Mouse (Mus musculus) neural tube, embryonic 15.5 days (tissue): ENCODE measurements around the gene Serhl. TPM values are rescaled to one million over a fixed set of nuclear protein-coding genes. Genes with fewer than 3 reads are reported as not detected.

Source experiments
- ATAC-seq: fragments of 200-750 bp; cut with Nextera tagmentation; 2 replicates; pipeline ENCODE4 v1.8.0; 2017; ENCODE audit warnings: mild to moderate bottlenecking, moderate TSS enrichment, moderate library complexity; ENCODE audit not compliant: low FRiP score
- H3K27ac ChIP-seq: fragments of 300-500 bp; sonication (generic); replicated peaks from 2 replicates; pipeline ENCODE4 v1.5.1; 2015; ENCODE audit warnings: mild to moderate bottlenecking, inconsistent platforms
- H3K27me3 ChIP-seq: fragments of 300-500 bp; sonication (generic); replicated peaks from 2 replicates; pipeline ENCODE4 v1.6.1; 2015; ENCODE audit warnings: inconsistent platforms
- H3K36me3 ChIP-seq: fragments of 300-500 bp; sonication (generic); 2 replicates; pipeline ENCODE4 v1.6.1; 2015; ENCODE audit warnings: inconsistent platforms
- H3K4me1 ChIP-seq: fragments of 300-500 bp; sonication (generic); 2 replicates; pipeline ENCODE4 v1.6.1; 2015; ENCODE audit warnings: inconsistent platforms
- H3K4me2 ChIP-seq: fragments of 300-500 bp; sonication (generic); 2 replicates; pipeline ENCODE4 v1.6.1; 2015; ENCODE audit warnings: inconsistent platforms, mild to moderate bottlenecking, moderate library complexity
- H3K4me3 ChIP-seq: fragments of 300-500 bp; sonication (generic); replicated peaks from 2 replicates; pipeline ENCODE4 v1.5.1; 2015; ENCODE audit warnings: mild to moderate bottlenecking, inconsistent platforms
- H3K9ac ChIP-seq: fragments of 300-500 bp; sonication (generic); replicated peaks from 2 replicates; pipeline ENCODE4 v1.6.1; 2015; ENCODE audit warnings: mild to moderate bottlenecking, inconsistent platforms
- H3K9me3 ChIP-seq: fragments of 300-500 bp; sonication (generic); replicated peaks from 2 replicates; pipeline ENCODE4 v1.6.1; 2016; ENCODE audit warnings: inconsistent platforms
- WGBS: fragments of 180-500 bp; shearing (Covaris S2); methylation state at CpG from one replicate; pipeline ENCODE4 v1.1.7; 2015; ENCODE audit warnings: mixed read lengths; 5-methylcytosine and 5-hydroxymethylcytosine counted together
- polyA plus RNA-seq: library from polyadenylated mRNA; unstranded; fragments of >200 nt; fragmentation: Nextera tagmentation; extraction: Ambion mirVana; gene quantifications from 2 replicates; pipeline ENCODE4 v1.2.1, GENCODE M21; 2015

Gene Serhl
- polyA plus RNA-seq, 1 experiment from 2014 or later, result 30.9 TPM

- Histone ChIP-seq H3K4me1 (peaks cover 24% of the 10 kb centered on the region), H3K4me2 (no peak overlapping the region), H3K9me3 (no peaks in the 10 kb centered on the region), H3K27me3 (no peaks in the 10 kb centered on the region), H3K9ac (no peak overlapping the region), H3K4me3 (no peak overlapping the region), H3K27ac (no peak overlapping the region), H3K36me3 (peaks cover 23% of the 10 kb centered on the region)
- WGBS, result 85% methylated on average over 4 of the region's 4 CpGs
- ATAC-seq, result no peak
Observed at GRCm38 (mm10) chr15:83150694-83151093, 61.4 kb downstream of the Serhl start.

- Histone ChIP-seq H3K27me3 (no peaks in the 10 kb centered on the region), H3K9ac (no peak overlapping the region), H3K4me3 (no peak overlapping the region), H3K4me1 (peaks cover 5% of the 10 kb centered on the region; the same call in 1 of the 2 replicates), H3K9me3 (no peaks in the 10 kb centered on the region), H3K4me2 (no peak overlapping the region), H3K27ac (no peak overlapping the region), H3K36me3 (peaks cover 37% of the 10 kb centered on the region)
- ATAC-seq, result no peak
- WGBS, result 94% methylated on average over 7 of the region's 7 CpGs
Observed at GRCm38 (mm10) chr15:83154309-83154708, 65.0 kb downstream of the Serhl start.

- ATAC-seq, result no peak
- Histone ChIP-seq H3K4me1 (no peaks in the 10 kb centered on the region), H3K27me3 (no peaks in the 10 kb centered on the region), H3K4me3 (no peak overlapping the region), H3K27ac (no peak overlapping the region), H3K9me3 (no peaks in the 10 kb centered on the region), H3K9ac (no peak overlapping the region), H3K36me3 (peaks cover 52% of the 10 kb centered on the region), H3K4me2 (no peak overlapping the region)
- 90% methylated on average over 6 of the region's 6 CpGs for WGBS
Observed at GRCm38 (mm10) chr15:83155672-83156419, 66.5 kb downstream of the Serhl start.

- Histone ChIP-seq H3K27me3 (no peaks in the 10 kb centered on the region), H3K4me2 (no peak overlapping the region), H3K9me3 (no peaks in the 10 kb centered on the region), H3K27ac (no peak overlapping the region), H3K4me1 (no peaks in the 10 kb centered on the region), H3K9ac (no peak overlapping the region), H3K36me3 (peaks cover 61% of the 10 kb centered on the region), H3K4me3 (no peak overlapping the region)
- ATAC-seq, result no peak
- 77% methylated on average over 11 of the region's 11 CpGs for WGBS
Observed at GRCm38 (mm10) chr15:83156929-83157666, 67.8 kb downstream of the Serhl start.

GRCm38 (mm10) chr15:83157667-83158064 is 68.4 kb downstream of the Serhl start:
- H3K4me3 ChIP-seq, result no peak overlapping the region
- no peaks in the 10 kb centered on the region for H3K4me1 ChIP-seq
- 95% methylated on average over 6 of the region's 6 CpGs for WGBS
- no peaks in the 10 kb centered on the region for H3K9me3 ChIP-seq
- no peaks in the 10 kb centered on the region for H3K27me3 ChIP-seq
- H3K9ac ChIP-seq, result no peak overlapping the region
- no peak for ATAC-seq
- H3K36me3 ChIP-seq, result peaks cover 67% of the 10 kb centered on the region
- no peak overlapping the region for H3K4me2 ChIP-seq
- H3K27ac ChIP-seq, result no peak overlapping the region

- no peak overlapping the region for H3K9ac ChIP-seq
- H3K27me3 ChIP-seq, result no peaks in the 10 kb centered on the region
- 98% methylated on average over 7 of the region's 7 CpGs for WGBS
- ATAC-seq, result no peak
- peaks cover 69% of the 10 kb centered on the region for H3K36me3 ChIP-seq
- H3K27ac ChIP-seq, result no peak overlapping the region
- no peak overlapping the region for H3K4me3 ChIP-seq
- no peaks in the 10 kb centered on the region for H3K9me3 ChIP-seq
- no peaks in the 10 kb centered on the region for H3K4me1 ChIP-seq
- no peak overlapping the region for H3K4me2 ChIP-seq
Observed at GRCm38 (mm10) chr15:83158587-83159160, 69.4 kb downstream of the Serhl start.

GRCm38 (mm10) chr15:83159823-83160222 is 70.5 kb downstream of the Serhl start:
- no peak overlapping the region for H3K4me3 ChIP-seq
- 97% methylated on average over 9 of the region's 9 CpGs for WGBS
- ATAC-seq, result no peak
- H3K9ac ChIP-seq, result no peak overlapping the region
- no peaks in the 10 kb centered on the region for H3K27me3 ChIP-seq
- no peak overlapping the region for H3K4me2 ChIP-seq
- no peaks in the 10 kb centered on the region for H3K9me3 ChIP-seq
- H3K27ac ChIP-seq, result no peak overlapping the region
- H3K4me1 ChIP-seq, result no peaks in the 10 kb centered on the region
- peaks cover 64% of the 10 kb centered on the region for H3K36me3 ChIP-seq

GRCm38 (mm10) chr15:83160561-83160960 is 71.3 kb downstream of the Serhl start:
- Histone ChIP-seq H3K9me3 (no peaks in the 10 kb centered on the region), H3K27ac (no peak overlapping the region), H3K4me2 (no peak overlapping the region), H3K4me1 (no peaks in the 10 kb centered on the region), H3K27me3 (no peaks in the 10 kb centered on the region), H3K36me3 (peaks cover 62% of the 10 kb centered on the region), H3K9ac (no peak overlapping the region), H3K4me3 (no peak overlapping the region)
- 94% methylated on average over 4 of the region's 4 CpGs for WGBS
- ATAC-seq, result no peak

GRCm38 (mm10) chr15:83161062-83161748 is 71.9 kb downstream of the Serhl start:
- Histone ChIP-seq H3K4me2 (no peak overlapping the region), H3K4me1 (no peaks in the 10 kb centered on the region), H3K27ac (no peak overlapping the region), H3K36me3 (peaks cover 60% of the 10 kb centered on the region), H3K9me3 (no peaks in the 10 kb centered on the region), H3K9ac (no peak overlapping the region), H3K4me3 (no peak overlapping the region), H3K27me3 (no peaks in the 10 kb centered on the region)
- no peak for ATAC-seq
- WGBS, result 29% methylated on average over 10 of the region's 10 CpGs

GRCm38 (mm10) chr15:83162001-83162400 is 72.7 kb downstream of the Serhl start:
- no peak overlapping the region for H3K9ac ChIP-seq
- WGBS, result 98% methylated on average over 4 of the region's 4 CpGs
- H3K9me3 ChIP-seq, result no peaks in the 10 kb centered on the region
- H3K4me3 ChIP-seq, result no peak overlapping the region
- ATAC-seq, result no peak
- peaks cover 57% of the 10 kb centered on the region for H3K36me3 ChIP-seq
- no peak overlapping the region for H3K4me2 ChIP-seq
- H3K4me1 ChIP-seq, result 0 out of 2 replicates have a peak, but pooled peaks cover 8% of the 10 kb centered on the region
- no peaks in the 10 kb centered on the region for H3K27me3 ChIP-seq
- H3K27ac ChIP-seq, result no peak overlapping the region

GRCm38 (mm10) chr15:83162818-83163485 is 73.6 kb downstream of the Serhl start:
- Histone ChIP-seq H3K36me3 (peaks cover 48% of the 10 kb centered on the region), H3K4me1 (0 out of 2 replicates have a peak, but pooled peaks cover 11% of the 10 kb centered on the region), H3K4me2 (no peak overlapping the region), H3K9ac (no peak overlapping the region), H3K27ac (no peak overlapping the region), H3K4me3 (no peak overlapping the region), H3K9me3 (no peaks in the 10 kb centered on the region), H3K27me3 (no peaks in the 10 kb centered on the region)
- WGBS, result 90% methylated on average over 11 of the region's 11 CpGs
- ATAC-seq, result no peak
